Mouse (Mus musculus): ENCODE measurements around the gene Zpr1. TPM values are rescaled to one million over a fixed set of nuclear protein-coding genes. Genes with fewer than 3 reads are reported as not detected.

Zpr1 gene
- polyA plus RNA-seq, 2 experiments = 16.4 to 28.1 TPM

DNA sequence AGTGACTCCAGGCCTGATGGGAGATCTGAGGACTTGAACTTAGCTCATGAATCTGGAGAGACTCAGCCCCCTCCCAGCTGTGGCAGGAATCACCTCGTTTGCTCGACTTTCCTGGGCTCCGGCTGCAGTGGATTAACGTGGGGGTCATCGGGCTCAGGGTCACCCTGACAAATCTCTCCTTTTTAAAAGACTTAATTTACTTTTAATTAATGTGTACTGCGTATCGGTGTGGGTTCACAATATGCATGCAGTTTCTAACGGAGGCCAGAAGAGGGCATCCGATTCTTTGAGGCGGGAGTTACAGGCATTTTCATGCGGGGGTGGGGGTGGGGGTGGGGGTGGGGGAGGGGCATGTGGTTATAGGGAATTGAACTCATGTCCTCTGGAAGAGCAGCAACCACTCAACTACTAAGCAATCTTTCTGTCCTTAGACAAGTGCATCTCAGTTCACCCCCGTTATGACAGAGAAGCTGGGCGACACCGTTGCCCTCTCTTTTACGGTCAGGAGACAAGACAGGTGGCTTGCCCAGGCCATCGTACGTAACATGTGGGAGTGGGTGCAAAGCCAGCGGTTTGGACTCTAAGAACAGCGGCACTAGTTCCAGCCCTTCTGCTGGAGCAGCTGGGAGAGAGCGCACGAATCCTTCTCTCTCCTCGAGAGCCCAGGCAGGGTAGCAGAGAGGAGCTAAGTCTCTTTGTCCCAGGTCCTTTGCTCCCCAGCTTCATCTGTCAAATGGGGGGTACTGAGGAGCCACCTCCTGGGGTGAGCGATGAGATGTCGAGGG lies 57.1 kb downstream of the Zpr1 start:
- H3K4me1 ChIP-seq (replicated peaks; ENCODE audit: control insufficient read depth in 2 of 2, insufficient read depth in 2 of 2, low read length in 1 of 2) = peaks cover 0 to 4% of the 10 kb centered on the region in 2 experiments; a peak in 1 of 4 replicates
- H3K27ac ChIP-seq = no peak overlapping the region
- no peaks in the 10 kb centered on the region for H3K36me3 ChIP-seq (replicated peaks; ENCODE audit: control insufficient read depth, insufficient read depth, low read depth)
- DNase-seq (ENCODE audit: low read depth in 3 of 3, low spot score in 3 of 3) (no peak), ATAC-seq (ENCODE audit: insufficient read depth) (no peak)
- H3K4me3 ChIP-seq (ENCODE audit: insufficient read depth in 1 of 2, low read depth in 2 of 2, low read length in 2 of 2) = no peak overlapping the region
- no peaks in the 10 kb centered on the region for H3K9me3 ChIP-seq (ENCODE audit: control insufficient read depth, low read length)
- WGBS (ENCODE audit: insufficient replicate concordance) = 18% methylated on average over 24 of the region's 24 CpGs
- peaks cover 6% of the 10 kb centered on the region for H3K27me3 ChIP-seq (ENCODE audit: control insufficient read depth, insufficient read depth, low read length)
- no peak overlapping the region for H3K4me2 ChIP-seq (ENCODE audit: low read depth)
- TF ChIP-seq CTCF (IDR thresholded peaks at IDR 0.05; ENCODE audit: low read depth) (no peak), EP300 (IDR thresholded peaks at IDR 0.05; ENCODE audit: low read depth) (no peak)
- no peak overlapping the region for H3K9ac ChIP-seq (replicated peaks)

- DNase-seq (ENCODE audit: low read depth in 3 of 3, low spot score in 3 of 3) (no peak), ATAC-seq (ENCODE audit: insufficient read depth) (no peak)
- H3K36me3 ChIP-seq (replicated peaks; ENCODE audit: control insufficient read depth, insufficient read depth, low read depth) = no peaks in the 10 kb centered on the region
- H3K4me2 ChIP-seq (ENCODE audit: low read depth) = no peak overlapping the region
- H3K4me3 ChIP-seq (ENCODE audit: insufficient read depth in 1 of 2, low read depth in 2 of 2, low read length in 2 of 2) = no peak overlapping the region
- TF ChIP-seq CTCF (IDR thresholded peaks at IDR 0.05; ENCODE audit: low read depth) (no peak), EP300 (IDR thresholded peaks at IDR 0.05; ENCODE audit: low read depth) (no peak)
- WGBS (ENCODE audit: insufficient replicate concordance) = 34% methylated on average over 6 of the region's 6 CpGs
- H3K4me1 ChIP-seq (replicated peaks; ENCODE audit: control insufficient read depth in 2 of 2, insufficient read depth in 2 of 2, low read length in 1 of 2) = peaks cover 0 to 4% of the 10 kb centered on the region in 2 experiments; a peak in 1 of 4 replicates
- H3K9me3 ChIP-seq (ENCODE audit: control insufficient read depth, low read length) = no peaks in the 10 kb centered on the region
- H3K27me3 ChIP-seq (ENCODE audit: control insufficient read depth, insufficient read depth, low read length) = peaks cover 6% of the 10 kb centered on the region
- no peak overlapping the region for H3K9ac ChIP-seq (replicated peaks)
- H3K27ac ChIP-seq = no peak overlapping the region
These were observed 57.7 kb downstream of the Zpr1 start for GRCm38 (mm10) chr9:46330586-46330895.

DNA sequence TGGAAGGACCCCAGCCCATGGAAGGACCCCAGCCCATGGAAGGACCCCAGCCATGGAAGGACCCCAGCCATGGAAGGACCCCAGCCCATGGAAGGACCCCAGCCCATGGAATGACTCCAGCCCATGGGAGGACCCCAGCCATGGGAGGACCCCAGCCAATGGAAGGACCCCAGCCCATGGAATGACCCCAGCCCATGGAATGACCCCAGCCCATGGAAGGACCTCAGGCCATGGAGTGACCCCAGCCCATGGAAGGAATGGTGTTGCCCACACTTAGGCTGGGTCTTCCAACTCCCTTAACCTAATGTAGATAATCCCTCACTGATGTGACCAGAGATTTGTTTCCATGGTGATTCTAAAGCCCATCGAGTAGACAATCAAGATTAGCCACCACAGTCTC lies 58.4 kb downstream of the Zpr1 start:
- peaks cover 6% of the 10 kb centered on the region for H3K27me3 ChIP-seq (ENCODE audit: control insufficient read depth, insufficient read depth, low read length)
- no peak overlapping the region for H3K4me2 ChIP-seq (ENCODE audit: low read depth)

More for the DNA sequence above, 58.4 kb downstream of the Zpr1 start:
- H3K4me3 ChIP-seq (ENCODE audit: insufficient read depth in 1 of 2, low read depth in 2 of 2, low read length in 2 of 2) = no peak overlapping the region
- no peak overlapping the region for H3K9ac ChIP-seq (replicated peaks)
- DNase-seq (ENCODE audit: low read depth in 3 of 3, low spot score in 3 of 3) = no peak
- no peaks in the 10 kb centered on the region for H3K9me3 ChIP-seq (ENCODE audit: control insufficient read depth, low read length)
- no peak for ATAC-seq (ENCODE audit: insufficient read depth)
- H3K36me3 ChIP-seq (replicated peaks; ENCODE audit: control insufficient read depth, insufficient read depth, low read depth) = no peaks in the 10 kb centered on the region
- no peak overlapping the region for H3K27ac ChIP-seq
- WGBS (ENCODE audit: insufficient replicate concordance) = 37% methylated on average over 1 of the region's 1 CpGs
- TF ChIP-seq EP300 (IDR thresholded peaks at IDR 0.05; ENCODE audit: low read depth) (no peak), CTCF (IDR thresholded peaks at IDR 0.05; ENCODE audit: low read depth) (no peak)
- H3K4me1 ChIP-seq (replicated peaks; ENCODE audit: control insufficient read depth in 2 of 2, insufficient read depth in 2 of 2, low read length in 1 of 2) = peaks cover 0 to 4% of the 10 kb centered on the region in 2 experiments; a peak in 1 of 4 replicates

Other genes starting within 250 kb of the Zpr1 start
- gene Apoa1, start 44.5 kb upstream of the Zpr1 start, polyA plus RNA-seq (2012; rRNA removed) = 874 and 1,404 TPM in 2 replicates
- gene Apoa1, start 44.5 kb upstream of the Zpr1 start, polyA plus RNA-seq (2014; fragmentation: Nextera tagmentation; extraction: Ambion mirVana) = 3,278 and 3,386 TPM in 2 replicates
- gene Apoc3, start 37.4 kb upstream of the Zpr1 start, polyA plus RNA-seq (2012; rRNA removed) = 2.7 and 3.4 TPM in 2 replicates
- 4.1 and 5.8 TPM in 2 replicates for gene Apoc3, start 37.4 kb upstream of the Zpr1 start, polyA plus RNA-seq (2014; fragmentation: Nextera tagmentation; extraction: Ambion mirVana)
- gene Apoa4, start 32.4 kb upstream of the Zpr1 start, polyA plus RNA-seq (2012; rRNA removed) = 0.02 TPM in 1 of 2 replicates, not detected in the other
- not detected in 2 replicates for gene Apoa4, start 32.4 kb upstream of the Zpr1 start, polyA plus RNA-seq (2014; fragmentation: Nextera tagmentation; extraction: Ambion mirVana)
- gene Apoa5, start 4.4 kb upstream of the Zpr1 start, polyA plus RNA-seq (2012; rRNA removed) = 0.47 and 0.54 TPM in 2 replicates
- 1.1 and 1.2 TPM in 2 replicates for gene Apoa5, start 4.4 kb upstream of the Zpr1 start, polyA plus RNA-seq (2014; fragmentation: Nextera tagmentation; extraction: Ambion mirVana)
- 3.8 and 4.5 TPM in 2 replicates for gene Bud13, start 9.9 kb downstream of the Zpr1 start, polyA plus RNA-seq (2012; rRNA removed)
- gene Bud13, start 9.9 kb downstream of the Zpr1 start, polyA plus RNA-seq (2014; fragmentation: Nextera tagmentation; extraction: Ambion mirVana) = 5.5 and 6.2 TPM in 2 replicates
- gene 4931429L15Rik, start 46.9 kb downstream of the Zpr1 start, polyA plus RNA-seq (2012; rRNA removed) = not detected in 2 replicates
- not detected in 2 replicates for gene 4931429L15Rik, start 46.9 kb downstream of the Zpr1 start, polyA plus RNA-seq (2014; fragmentation: Nextera tagmentation; extraction: Ambion mirVana)